Mouse (Mus musculus) forebrain, embryonic 10.5 days (tissue): ENCODE results near the gene Foxl2. TPM values are rescaled to one million over a fixed set of nuclear protein-coding genes. Genes with fewer than 3 reads are reported as not detected.

ENCODE experiments used
- DNase-seq: peaks from one replicate; pipeline ENCODE4 v3.0.0-alpha.2; 2017; ENCODE audit warnings: low spot score; ENCODE audit errors: extremely low spot score
- H3K27ac ChIP-seq: fragments of 300-500 bp; sonication (generic); 2 replicates; pipeline ENCODE4 v1.5.1; 2016; ENCODE audit warnings: mild to moderate bottlenecking
- H3K27me3 ChIP-seq: fragments of 300-500 bp; sonication (generic); 2 replicates; pipeline ENCODE4 v1.6.1; 2016; ENCODE audit warnings: mild to moderate bottlenecking; ENCODE audit not compliant: poor library complexity, severe bottlenecking
- H3K36me3 ChIP-seq: fragments of 300-500 bp; sonication (generic); replicated peaks from 2 replicates; pipeline ENCODE4 v1.6.1; 2016; ENCODE audit warnings: mild to moderate bottlenecking, moderate library complexity
- H3K4me1 ChIP-seq: fragments of 300-500 bp; sonication (generic); 2 replicates; pipeline ENCODE4 v1.6.1; 2016
- H3K4me3 ChIP-seq: fragments of 300-500 bp; sonication (generic); 2 replicates; pipeline ENCODE4 v1.5.1; 2016; ENCODE audit warnings: mild to moderate bottlenecking, moderate library complexity
- H3K9me3 ChIP-seq: fragments of 300-500 bp; sonication (generic); 2 replicates; pipeline ENCODE4 v1.6.1; 2016; ENCODE audit warnings: mild to moderate bottlenecking, moderate library complexity
- WGBS: fragments of 180-500 bp; shearing (Covaris S2); methylation state at CpG from one replicate; pipeline ENCODE4 v1.1.7; 2016; 5-methylcytosine and 5-hydroxymethylcytosine counted together
- polyA plus RNA-seq: library from polyadenylated mRNA; unstranded; fragments of >200 nt; fragmentation: Nextera tagmentation; extraction: Ambion mirVana; gene quantifications from 2 replicates; pipeline ENCODE4 v1.2.1, GENCODE M21; 2016

Gene Foxl2
- polyA plus RNA-seq, 1 experiment from 2014 or later: 0.98 TPM

DNA sequence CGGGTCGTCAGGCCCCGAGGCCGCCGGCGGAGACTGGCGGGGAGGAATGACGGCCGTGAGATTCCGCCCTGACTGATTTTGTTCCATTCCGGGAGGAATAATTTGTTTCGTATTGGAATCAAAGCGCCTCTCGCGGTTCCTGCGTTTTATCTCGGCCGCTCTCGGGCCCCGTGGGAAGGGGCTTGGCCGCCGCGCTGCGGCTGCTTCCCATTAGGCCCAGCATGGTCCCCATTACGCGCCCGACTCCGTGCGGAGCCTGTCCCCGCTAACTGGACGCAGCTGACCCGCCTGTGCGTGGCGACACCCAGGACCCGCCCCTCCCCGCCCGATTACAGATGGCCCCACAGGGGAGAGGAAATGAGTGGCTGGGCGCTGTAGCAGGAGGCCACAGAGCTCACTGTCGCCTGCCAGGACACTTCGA is 18.0 kb downstream of the Foxl2 start:
- Histone ChIP-seq H3K4me1 (peaks cover 12% of the 10 kb centered on the region), H3K27me3 (peaks cover 99% of the 10 kb centered on the region), H3K27ac (no peak overlapping the region), H3K36me3 (no peaks in the 10 kb centered on the region), H3K4me3 (peak overlapping the region; percentile 50), H3K9me3 (peaks cover 9% of the 10 kb centered on the region; the same call in 1 of the 2 replicates)
- peak; percentile 61 for DNase-seq
- under 1% methylated on average over 40 of the region's 40 CpGs for WGBS

DNA sequence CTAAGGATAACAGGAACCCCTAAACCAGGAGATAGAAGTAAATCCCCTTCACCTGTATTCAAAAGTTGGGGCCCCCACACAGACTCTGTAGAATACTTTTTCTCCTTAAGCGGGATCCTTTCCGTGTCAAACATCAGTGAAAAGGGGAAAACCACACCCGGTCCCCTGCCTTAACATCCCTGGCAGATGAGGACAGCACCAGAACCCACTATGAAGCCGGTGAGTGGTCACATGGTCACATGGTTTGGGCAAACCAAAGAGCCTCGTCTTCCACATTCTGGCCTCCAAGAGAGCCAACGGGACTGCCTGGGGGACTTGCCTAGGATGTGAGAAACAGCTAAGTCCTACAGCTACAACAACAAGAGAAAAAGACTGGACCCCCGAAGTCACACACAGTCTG is 18.5 kb downstream of the Foxl2 start:
- H3K4me3 ChIP-seq: peak overlapping the region; percentile 50
- no peaks in the 10 kb centered on the region for H3K36me3 ChIP-seq
- 5% methylated on average over 7 of the region's 7 CpGs for WGBS
- peak; percentile 26 for DNase-seq
- peaks cover 95% of the 10 kb centered on the region for H3K27me3 ChIP-seq
- peaks cover 12% of the 10 kb centered on the region for H3K4me1 ChIP-seq
- H3K27ac ChIP-seq: no peak overlapping the region
- peaks cover 9% of the 10 kb centered on the region; the same call in 1 of the 2 replicates for H3K9me3 ChIP-seq

DNA sequence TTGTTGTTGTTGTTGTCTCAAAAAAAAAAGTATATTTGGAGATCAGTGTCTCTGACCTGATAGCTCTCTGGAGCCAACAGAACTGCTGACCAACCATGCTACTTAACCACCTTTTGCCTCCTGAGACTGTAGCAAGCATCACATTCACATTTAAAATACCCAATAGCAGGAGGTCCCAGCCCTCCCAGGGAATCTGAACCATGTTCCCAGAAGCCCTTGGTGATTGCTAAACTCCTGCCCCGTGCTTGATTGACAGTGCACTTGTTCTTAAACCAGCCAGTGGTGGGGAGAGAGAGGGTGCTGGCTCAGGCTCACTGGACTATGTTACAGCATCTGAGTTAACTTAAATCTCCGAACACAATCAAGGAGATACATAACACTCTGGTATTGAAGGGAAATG is 19.8 kb downstream of the Foxl2 start:
- peaks cover 9% of the 10 kb centered on the region; the same call in 1 of the 2 replicates for H3K9me3 ChIP-seq
- peaks cover 18% of the 10 kb centered on the region for H3K4me1 ChIP-seq
- no peaks in the 10 kb centered on the region for H3K36me3 ChIP-seq
- DNase-seq: no peak
- WGBS: 40% methylated on average over 2 of the region's 2 CpGs
- H3K27me3 ChIP-seq: peaks cover 91% of the 10 kb centered on the region
- H3K4me3 ChIP-seq: no peak overlapping the region
- H3K27ac ChIP-seq: no peak overlapping the region

DNA sequence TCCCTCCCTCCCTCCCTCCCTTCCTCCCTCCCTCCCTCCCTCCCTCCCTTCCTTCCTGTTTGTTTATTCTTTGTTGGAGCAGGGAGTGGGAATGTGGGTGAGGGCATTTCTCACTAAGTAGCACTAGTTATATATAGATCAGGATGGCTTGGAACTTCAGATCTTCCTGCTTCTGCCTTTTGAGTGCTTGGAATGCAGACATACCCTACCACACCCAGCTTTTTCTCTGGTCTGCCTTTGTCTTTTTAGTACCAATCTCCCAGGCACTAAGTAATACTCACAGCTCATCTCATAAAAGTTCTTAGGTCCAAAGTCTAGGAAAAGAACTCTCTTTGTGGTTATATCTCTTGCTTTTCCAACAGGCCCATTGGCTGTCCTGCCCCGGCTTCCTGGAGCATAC is 21.0 kb downstream of the Foxl2 start:
- Histone ChIP-seq H3K27ac (no peak overlapping the region), H3K27me3 (peaks cover 79% of the 10 kb centered on the region), H3K4me3 (no peak overlapping the region), H3K36me3 (no peaks in the 10 kb centered on the region), H3K9me3 (peaks cover under 1% of the 10 kb centered on the region; the same call in 1 of the 2 replicates), H3K4me1 (peaks cover 22% of the 10 kb centered on the region)
- 91% methylated on average over 1 of the region's 1 CpGs for WGBS
- DNase-seq: no peak

DNA sequence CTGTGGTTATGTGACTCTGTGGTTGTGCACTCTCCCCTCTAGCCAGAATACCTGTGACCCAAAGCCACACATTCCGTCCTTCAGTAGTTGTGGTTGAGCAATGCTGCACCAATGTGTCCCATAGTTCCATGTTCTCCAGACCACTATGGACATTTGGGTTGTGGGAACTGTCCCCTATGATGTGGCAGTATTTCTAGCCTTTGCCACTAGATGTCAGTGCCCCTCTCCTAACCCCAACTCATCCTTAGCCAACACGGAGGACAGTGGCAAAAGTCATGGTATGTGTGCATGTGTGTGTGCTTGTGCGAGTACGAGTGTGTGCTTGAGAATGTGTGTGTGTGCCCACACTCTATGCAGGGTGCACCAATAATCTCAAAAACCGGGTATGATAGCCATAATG is 21.4 kb downstream of the Foxl2 start:
- peaks cover 74% of the 10 kb centered on the region for H3K27me3 ChIP-seq
- no peak overlapping the region for H3K4me3 ChIP-seq
- peaks cover 22% of the 10 kb centered on the region for H3K4me1 ChIP-seq
- DNase-seq: no peak
- H3K9me3 ChIP-seq: no peaks in the 10 kb centered on the region
- H3K36me3 ChIP-seq: no peaks in the 10 kb centered on the region
- no peak overlapping the region for H3K27ac ChIP-seq
- WGBS: 47% methylated on average over 5 of the region's 5 CpGs

DNA sequence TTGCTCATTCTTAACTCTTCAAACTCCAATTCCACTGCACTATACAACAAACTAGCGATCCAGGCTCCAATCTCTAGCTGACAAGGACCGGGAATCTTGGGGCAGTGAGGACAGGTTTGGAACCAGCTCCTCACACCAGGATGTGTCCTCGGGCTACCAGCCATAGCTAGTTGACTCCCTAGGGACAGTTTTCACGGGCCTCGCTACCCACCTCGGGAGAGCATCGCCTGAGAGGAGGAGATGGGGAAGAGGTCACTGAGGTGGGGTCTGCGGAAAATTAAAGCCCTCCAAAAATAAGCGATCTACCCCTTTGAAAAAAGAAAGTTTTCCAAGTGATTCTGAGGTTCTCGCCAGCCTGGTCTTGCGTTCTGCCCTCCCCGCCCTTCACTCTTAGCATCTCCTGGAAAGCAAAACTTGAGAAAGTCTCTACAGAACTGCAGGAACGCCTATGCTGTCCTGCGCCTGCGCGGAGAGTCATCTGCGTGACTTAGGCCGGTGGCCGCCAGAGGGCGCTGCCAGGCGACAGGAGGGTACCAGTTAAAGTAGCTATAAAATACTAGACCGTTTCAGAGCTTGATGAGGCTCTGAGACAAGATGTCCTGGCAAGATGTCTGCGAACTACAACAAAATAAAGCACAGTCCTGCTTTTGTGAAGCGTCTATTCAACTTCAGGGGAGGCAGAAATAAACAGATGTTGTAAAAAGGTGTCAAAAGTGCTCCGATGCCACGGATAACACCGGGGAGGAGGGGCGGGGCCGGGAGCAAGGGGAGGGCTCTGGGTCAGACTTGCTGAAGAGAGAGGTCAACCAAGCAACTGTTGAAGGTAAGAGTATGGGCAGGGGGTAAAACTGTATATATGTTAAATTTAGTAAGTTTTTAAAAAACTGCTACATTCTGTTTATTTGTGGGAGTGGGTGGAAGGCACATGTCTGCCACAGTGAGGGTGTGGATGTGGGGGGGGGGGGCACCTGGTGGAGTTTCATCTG is 24.6 kb downstream of the Foxl2 start:
- Histone ChIP-seq H3K27ac (peak overlapping the region; percentile 40; the same call in 1 of the 2 replicates), H3K4me3 (peak overlapping the region; percentile 47), H3K9me3 (no peaks in the 10 kb centered on the region), H3K36me3 (no peaks in the 10 kb centered on the region), H3K4me1 (peaks cover 10% of the 10 kb centered on the region), H3K27me3 (peaks cover 62% of the 10 kb centered on the region)
- WGBS: 5% methylated on average over 29 of the region's 29 CpGs
- DNase-seq: peak; percentile 91

DNA sequence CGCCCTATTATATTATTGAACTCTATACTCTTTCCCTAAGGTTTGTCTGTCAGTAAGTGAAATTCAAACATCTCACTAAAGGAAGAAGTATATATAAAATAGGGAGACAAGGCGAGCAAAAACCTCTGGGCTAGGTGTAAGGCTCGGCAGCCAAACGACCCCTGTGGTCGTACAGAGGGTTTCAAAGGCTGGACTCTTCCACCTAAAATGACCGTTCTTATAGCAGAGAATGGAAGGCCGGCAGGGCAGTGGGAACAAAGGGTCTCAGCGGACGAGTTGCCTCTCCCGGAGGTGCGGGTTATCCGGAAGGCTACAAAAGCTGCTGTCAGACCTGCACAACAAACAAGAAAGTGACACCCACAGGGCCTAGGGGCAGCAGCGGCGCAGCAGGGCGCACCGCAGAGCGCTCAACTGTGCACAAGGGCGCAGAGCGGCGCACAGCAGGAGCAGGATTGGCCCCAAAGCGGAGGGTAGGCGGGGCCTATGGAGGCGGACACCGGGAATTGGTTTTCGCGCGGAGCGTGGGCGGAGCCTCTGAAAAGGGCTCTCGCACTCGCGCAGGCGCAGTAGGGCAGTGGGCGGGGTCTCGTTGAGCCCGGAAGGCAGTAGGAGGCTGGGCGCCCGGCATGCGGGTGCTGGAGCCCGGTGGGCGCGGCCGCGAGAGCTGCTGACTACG is 30.9 kb downstream of the Foxl2 start, which contains the start of gene Faim:
Gene Faim (plus strand): TSS at position 574 of the 676 bp plus-strand sequence.
- H3K27me3 ChIP-seq: peaks cover 20% of the 10 kb centered on the region
- H3K9me3 ChIP-seq: no peaks in the 10 kb centered on the region
- H3K4me1 ChIP-seq: peaks cover 25% of the 10 kb centered on the region
- 2% methylated on average over 45 of the region's 45 CpGs for WGBS
- H3K36me3 ChIP-seq: no peaks in the 10 kb centered on the region
- peak within 1 kb of the TSS; percentile 90 for H3K27ac ChIP-seq
- DNase-seq: peak; percentile 100
- H3K4me3 ChIP-seq: peak within 1 kb of the TSS; percentile 91

DNA sequence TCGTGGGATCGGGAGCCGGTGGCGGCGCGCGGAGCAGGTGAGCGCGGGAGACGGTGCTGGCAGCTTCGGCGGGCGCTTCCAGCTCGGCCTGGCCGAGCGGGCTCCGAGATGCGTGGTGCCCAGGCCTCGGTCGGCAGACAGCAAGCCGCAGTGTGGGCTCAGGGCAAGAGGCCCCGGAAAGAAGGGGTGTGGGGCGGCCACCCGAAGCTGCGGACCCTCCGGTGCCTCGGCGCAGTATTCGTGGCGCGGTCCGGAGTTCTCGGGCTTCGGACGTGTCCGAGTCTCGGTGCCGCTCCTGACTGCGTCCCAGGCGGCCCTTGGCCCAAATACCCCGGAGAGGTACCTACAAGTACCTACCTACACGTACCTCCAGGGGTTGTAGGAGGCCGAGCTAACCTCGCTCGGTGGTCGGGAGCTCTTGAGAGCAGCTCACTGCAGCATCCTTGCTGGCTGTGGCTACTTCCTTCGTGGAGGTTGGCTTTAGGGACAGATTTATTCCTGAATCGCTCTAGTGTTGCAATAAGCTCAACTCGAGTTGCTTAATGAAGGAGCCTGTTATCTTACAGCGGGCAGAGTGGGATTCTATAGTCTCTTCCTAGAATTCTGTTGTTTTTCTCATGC is 31.5 kb downstream of the Foxl2 start:
- H3K36me3 ChIP-seq: no peaks in the 10 kb centered on the region
- WGBS: under 1% methylated on average over 50 of the region's 50 CpGs
- H3K27ac ChIP-seq: peak overlapping the region; percentile 90
- peak overlapping the region; percentile 91 for H3K4me3 ChIP-seq
- peaks cover 25% of the 10 kb centered on the region for H3K4me1 ChIP-seq
- H3K9me3 ChIP-seq: no peaks in the 10 kb centered on the region
- DNase-seq: no peak
- peaks cover 20% of the 10 kb centered on the region for H3K27me3 ChIP-seq

DNA sequence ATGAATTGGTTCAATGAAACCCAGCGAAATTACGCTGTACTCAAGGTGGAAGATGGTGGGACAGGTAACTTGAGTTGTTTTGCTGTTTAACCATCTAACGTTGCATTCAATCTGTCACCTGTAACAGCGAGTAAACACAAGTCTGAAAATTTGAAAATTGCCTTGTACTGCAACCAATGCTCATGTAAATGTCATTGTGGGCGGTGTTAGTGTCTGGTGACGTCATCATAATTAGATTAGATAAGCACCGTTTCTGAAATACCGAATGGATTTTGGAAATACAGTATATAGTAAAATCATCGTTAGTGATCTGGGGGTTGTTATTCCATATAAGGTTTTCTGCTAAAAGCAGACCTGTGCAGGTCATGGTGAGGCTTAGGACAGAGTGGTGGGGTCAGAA is 32.0 kb downstream of the Foxl2 start:
- no peak for DNase-seq

DNA sequence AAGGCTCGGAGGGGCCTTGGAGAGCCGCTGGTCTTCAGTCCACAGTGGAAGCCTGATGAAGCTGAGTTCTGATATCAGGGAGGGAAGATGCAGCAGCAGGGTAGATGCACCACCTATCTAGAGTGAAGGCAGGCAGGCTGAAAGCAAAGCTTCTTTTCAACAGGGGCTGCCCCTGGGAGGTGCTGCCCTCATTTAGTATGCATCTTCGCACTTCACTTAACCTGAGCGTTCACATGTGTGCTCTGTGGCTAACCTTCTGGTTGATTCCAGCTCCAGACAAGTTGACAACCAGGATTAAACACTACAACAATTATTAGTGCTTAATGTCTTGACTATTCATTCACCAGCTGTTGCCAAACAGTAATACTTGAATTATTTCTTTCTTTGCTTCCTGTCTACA is 39.0 kb downstream of the Foxl2 start:
- Histone ChIP-seq H3K9me3 (no peaks in the 10 kb centered on the region), H3K4me3 (no peak overlapping the region), H3K36me3 (peaks cover 33% of the 10 kb centered on the region), H3K27ac (no peak overlapping the region), H3K4me1 (no peaks in the 10 kb centered on the region), H3K27me3 (no peaks in the 10 kb centered on the region)
- DNase-seq: no peak
- whole genome bisulfite sequencing: 93% methylated on average over 4 of the region's 4 CpGs

More for the DNA sequence above, 32.0 kb downstream of the Foxl2 start:
- peaks cover 20% of the 10 kb centered on the region for H3K27me3 ChIP-seq
- peak overlapping the region; percentile 91 for H3K4me3 ChIP-seq
- H3K9me3 ChIP-seq: no peaks in the 10 kb centered on the region
- H3K4me1 ChIP-seq: peaks cover 25% of the 10 kb centered on the region
- H3K36me3 ChIP-seq: no peaks in the 10 kb centered on the region
- no peak overlapping the region for H3K27ac ChIP-seq
- WGBS: 51% methylated on average over 9 of the region's 9 CpGs

DNA sequence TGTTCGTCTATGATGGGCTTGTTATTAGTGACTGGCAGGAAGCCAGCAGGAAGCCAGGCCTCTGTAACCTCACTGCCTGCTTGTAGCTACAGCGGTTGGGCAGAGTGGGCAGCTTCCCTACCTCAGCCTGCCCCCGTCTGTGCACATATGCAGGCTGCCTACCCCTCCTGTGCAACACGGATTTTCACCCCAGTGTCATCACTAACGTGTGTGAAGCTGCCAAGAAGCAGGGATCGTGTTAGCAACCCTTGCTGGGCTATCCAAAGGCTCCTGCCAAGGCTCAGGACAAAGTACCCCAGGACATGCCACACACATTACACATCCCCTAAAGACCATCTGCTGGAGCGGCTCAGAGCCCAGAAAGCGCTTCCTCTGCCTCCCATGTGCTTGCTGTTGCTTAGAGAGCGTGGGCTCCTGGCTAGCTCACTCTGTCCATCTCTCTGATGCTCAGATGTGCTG is 44.8 kb downstream of the Foxl2 start:
- no peak for DNase-seq
- Histone ChIP-seq H3K4me1 (no peaks in the 10 kb centered on the region), H3K27me3 (no peaks in the 10 kb centered on the region), H3K36me3 (peaks cover 58% of the 10 kb centered on the region), H3K27ac (no peak overlapping the region), H3K9me3 (no peaks in the 10 kb centered on the region), H3K4me3 (no peak overlapping the region)
- 91% methylated on average over 9 of the region's 9 CpGs for WGBS

DNA sequence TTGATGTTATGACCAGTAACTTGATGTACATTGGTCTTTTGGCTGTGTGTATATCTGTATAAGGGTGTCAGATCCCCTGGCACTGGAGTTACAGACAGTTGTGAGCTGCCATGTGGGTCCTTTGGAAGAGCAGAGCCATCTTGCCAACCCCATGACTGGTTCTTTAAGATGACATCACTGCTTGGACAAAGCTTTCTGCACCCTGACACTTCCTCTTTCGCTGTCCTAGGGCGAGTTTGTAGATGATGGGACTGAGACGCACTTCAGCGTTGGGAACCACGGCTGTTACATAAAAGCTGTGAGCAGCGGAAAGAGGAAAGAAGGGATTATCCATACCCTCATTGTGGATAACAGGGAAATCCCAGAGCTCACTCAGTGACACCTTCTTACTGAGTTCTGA is 46.2 kb downstream of the Foxl2 start:
- Histone ChIP-seq H3K27me3 (no peaks in the 10 kb centered on the region), H3K27ac (no peak overlapping the region), H3K4me1 (no peaks in the 10 kb centered on the region), H3K4me3 (no peak overlapping the region), H3K36me3 (peaks cover 64% of the 10 kb centered on the region), H3K9me3 (no peaks in the 10 kb centered on the region)
- no peak for DNase-seq
- WGBS: 93% methylated on average over 6 of the region's 6 CpGs
